Mouse (Mus musculus) stomach, postnatal 0 days (tissue): Measurements from ENCODE around the gene Stox2. TPM values are rescaled to one million over a fixed set of nuclear protein-coding genes. Genes with fewer than 3 reads are reported as not detected.

Experiments
- ATAC-seq: fragments of 200-750 bp; cut with Nextera tagmentation; 2 replicates; pipeline ENCODE4 v1.8.0; 2017; ENCODE audit not compliant: low FRiP score, low TSS enrichment
- DNase-seq: peaks from one replicate; pipeline ENCODE4 v3.0.0-alpha.2; 2016; ENCODE audit warnings: low spot score
- H3K27ac ChIP-seq: fragments of 300-500 bp; sonication (generic); replicated peaks from 2 replicates; pipeline ENCODE4 v1.5.1; 2014; ENCODE audit warnings: mild to moderate bottlenecking, control low read depth
- H3K27me3 ChIP-seq: fragments of 300-500 bp; sonication (generic); 2 replicates; pipeline ENCODE4 v1.6.1; 2014; ENCODE audit warnings: low read length; ENCODE audit not compliant: control insufficient read depth, insufficient read depth
- H3K36me3 ChIP-seq: fragments of 300-500 bp; sonication (generic); 2 replicates; pipeline ENCODE4 v1.6.1; 2014; ENCODE audit warnings: low read length, mixed read lengths; ENCODE audit not compliant: control insufficient read depth, insufficient read depth
- H3K4me1 ChIP-seq: fragments of 300-500 bp; sonication (generic); replicated peaks from 2 replicates; pipeline ENCODE4 v1.6.1; 2014; ENCODE audit warnings: antibody characterized with exemption; ENCODE audit not compliant: control insufficient read depth, insufficient read depth
- H3K4me2 ChIP-seq: fragments of 300-500 bp; sonication (generic); replicated peaks from 2 replicates; pipeline ENCODE4 v1.6.1; 2014; ENCODE audit warnings: low read depth, mild to moderate bottlenecking, control low read depth, moderate library complexity
- H3K4me3 ChIP-seq: fragments of 300-500 bp; sonication (generic); 2 replicates; pipeline ENCODE4 v1.5.1; 2014; ENCODE audit warnings: low read depth, low read length, control low read depth
- H3K9ac ChIP-seq: fragments of 300-500 bp; sonication (generic); 2 replicates; pipeline ENCODE4 v1.6.1; 2014; ENCODE audit warnings: mild to moderate bottlenecking, low read length, control low read depth, mixed read lengths
- H3K9me3 ChIP-seq: fragments of 300-500 bp; sonication (generic); 2 replicates; pipeline ENCODE4 v1.6.1; 2016; ENCODE audit warnings: low read length; ENCODE audit not compliant: control insufficient read depth
- CTCF ChIP-seq: IDR thresholded peaks from 2 replicates; pipeline ENCODE4 v1.5.1; 2016; ENCODE audit warnings: antibody characterized with exemption, low read depth, mild to moderate bottlenecking, moderate library complexity
- EP300 ChIP-seq: optimal IDR thresholded peaks from 2 replicates; pipeline ENCODE3; 2016; ENCODE audit warnings: antibody characterized with exemption
- WGBS: fragments of 180-500 bp; shearing (Covaris S2); extraction: QIAGEN DNeasy Blood & Tissue Kit; methylation state at CpG from one replicate; pipeline ENCODE4 v1.1.7; 2014; 5-methylcytosine and 5-hydroxymethylcytosine counted together
- polyA plus RNA-seq: library from polyadenylated mRNA; unstranded; fragments of >200 nt; fragmentation: Nextera tagmentation; extraction: Ambion mirVana; gene quantifications from 2 replicates; pipeline ENCODE4 v1.2.1, GENCODE M21; 2015

Stox2 gene
- polyA plus RNA-seq, 1 experiment from 2014 or later, result 5.7 TPM

- H3K9me3 ChIP-seq, result no peaks in the 10 kb centered on the region
- H3K4me3 ChIP-seq, result no peak overlapping the region
- no peak overlapping the region for H3K4me2 ChIP-seq
- WGBS, result 94% methylated on average over 6 of the region's 9 CpGs
- ATAC-seq, result no peak
- DNase-seq, result no peak
- TF ChIP-seq EP300 (no peak), CTCF (no peak)
- H3K4me1 ChIP-seq, result no peaks in the 10 kb centered on the region
- no peaks in the 10 kb centered on the region for H3K27me3 ChIP-seq
- no peaks in the 10 kb centered on the region for H3K36me3 ChIP-seq
- H3K9ac ChIP-seq, result no peak overlapping the region
- H3K27ac ChIP-seq, result no peak overlapping the region
These were observed 300.9 kb downstream of the Stox2 start for GRCm38 (mm10) chr8:47145258-47145657.

DNA sequence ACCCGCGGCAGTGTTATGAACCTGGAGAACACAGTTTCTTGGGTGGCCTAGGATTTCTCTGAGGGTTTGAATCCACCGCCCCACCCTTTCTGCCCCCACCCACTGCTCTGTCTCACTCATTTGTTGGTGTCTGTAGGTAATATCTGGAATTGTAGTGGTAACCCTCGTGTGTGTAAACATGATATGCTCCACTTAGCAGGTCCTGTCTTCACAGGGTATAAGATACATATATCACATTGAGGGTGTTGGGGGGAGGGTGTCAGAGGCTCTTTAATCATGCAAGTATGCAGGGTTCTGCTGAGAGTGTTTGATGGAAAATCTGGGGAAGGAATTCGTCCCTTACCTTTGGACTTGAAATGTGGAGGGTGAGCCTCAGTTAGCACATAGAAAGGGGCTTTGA, 310.1 kb downstream of the Stox2 start:
- H3K9ac ChIP-seq, result no peak overlapping the region
- H3K4me1 ChIP-seq, result no peaks in the 10 kb centered on the region
- H3K4me2 ChIP-seq, result peak overlapping the region; percentile 49; the same call in 1 of the 2 replicates
- no peaks in the 10 kb centered on the region for H3K9me3 ChIP-seq
- peak overlapping the region; percentile 32; the same call in 1 of the 2 replicates for H3K4me3 ChIP-seq
- DNase-seq, result no peak
- H3K27me3 ChIP-seq, result no peaks in the 10 kb centered on the region; the same call in 1 of the 2 replicates
- H3K27ac ChIP-seq, result no peak overlapping the region
- 29% methylated on average over 5 of the region's 5 CpGs for WGBS
- no peak for TF ChIP-seq EP300
- no peak for ATAC-seq
- no peaks in the 10 kb centered on the region for H3K36me3 ChIP-seq

DNA sequence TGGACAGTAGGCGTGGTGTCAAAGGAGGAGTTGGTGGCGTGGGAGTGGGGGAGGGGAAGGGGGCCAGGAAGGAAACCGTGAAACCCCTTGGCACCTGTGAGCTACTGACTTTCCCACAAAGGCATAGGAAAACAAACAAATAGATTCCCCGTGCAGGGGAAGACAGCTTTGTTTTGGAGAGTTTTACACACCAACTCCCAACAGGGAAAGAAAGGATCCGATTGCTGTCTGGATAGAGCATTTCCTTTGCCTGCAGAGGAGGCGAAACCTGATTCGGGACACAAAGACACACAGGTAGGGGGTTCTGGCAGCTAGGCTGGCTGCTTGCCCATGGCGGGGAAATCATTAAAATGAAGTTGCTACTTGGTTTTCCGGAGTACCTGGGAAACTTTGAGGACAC, 310.6 kb downstream of the Stox2 start:
- Histone ChIP-seq H3K9me3 (no peaks in the 10 kb centered on the region), H3K4me3 (peak overlapping the region; percentile 32), H3K27ac (no peak overlapping the region), H3K4me1 (no peaks in the 10 kb centered on the region), H3K9ac (0 out of 2 replicates have a peak overlapping the region, but pooled peaks have one; percentile 23), H3K4me2 (peak overlapping the region; percentile 49), H3K27me3 (no peaks in the 10 kb centered on the region; the same call in 1 of the 2 replicates), H3K36me3 (no peaks in the 10 kb centered on the region)
- ATAC-seq (no peak), DNase-seq (peak; percentile 26)
- WGBS, result 14% methylated on average over 9 of the region's 9 CpGs
- TF ChIP-seq EP300, result no peak
- no peak for TF ChIP-seq CTCF

- Histone ChIP-seq H3K36me3 (no peaks in the 10 kb centered on the region), H3K27ac (no peak overlapping the region), H3K4me2 (peak overlapping the region; percentile 49), H3K9me3 (no peaks in the 10 kb centered on the region), H3K4me1 (no peaks in the 10 kb centered on the region), H3K9ac (no peak overlapping the region), H3K27me3 (no peaks in the 10 kb centered on the region; the same call in 1 of the 2 replicates), H3K4me3 (no peak overlapping the region)
- TF ChIP-seq CTCF, result no peak
- ATAC-seq (no peak), DNase-seq (no peak)
- WGBS, result 40% methylated on average over 11 of the region's 11 CpGs
These were observed 311.4 kb downstream of the Stox2 start for GRCm38 (mm10) chr8:47134736-47135135.

GRCm38 (mm10) chr8:47133381-47133780, 312.8 kb downstream of the Stox2 start:
- no peak for TF ChIP-seq CTCF
- no peak for TF ChIP-seq EP300

More at GRCm38 (mm10) chr8:47133381-47133780, 312.8 kb downstream of the Stox2 start:
- no peak overlapping the region for H3K4me2 ChIP-seq
- H3K9ac ChIP-seq, result no peak overlapping the region
- WGBS, result 86% methylated on average over 3 of the region's 3 CpGs
- no peaks in the 10 kb centered on the region for H3K4me1 ChIP-seq
- DNase-seq (no peak), ATAC-seq (no peak)
- H3K27ac ChIP-seq, result no peak overlapping the region
- H3K9me3 ChIP-seq, result no peaks in the 10 kb centered on the region
- H3K27me3 ChIP-seq, result no peaks in the 10 kb centered on the region; the same call in 1 of the 2 replicates
- no peaks in the 10 kb centered on the region for H3K36me3 ChIP-seq
- no peak overlapping the region for H3K4me3 ChIP-seq

Other genes starting within 250 kb of the Stox2 start
- gene Trappc11, start 87.1 kb upstream of the Stox2 start, polyA plus RNA-seq, result 14.8 and 14.9 TPM in 2 replicates
- gene Rwdd4a, start 87.3 kb upstream of the Stox2 start, polyA plus RNA-seq, result 28.1 and 37.1 TPM in 2 replicates
- gene Ing2, start 229.2 kb upstream of the Stox2 start, polyA plus RNA-seq, result 9.9 and 12.8 TPM in 2 replicates